Mouse (Mus musculus) spleen, adult 2 months (tissue): ENCODE data around the gene Lgmn. TPM values are rescaled to one million over a fixed set of nuclear protein-coding genes. Genes with fewer than 3 reads are reported as not detected.
A peak's percentile ranks its signal among the peaks of the same experiment; 100 is the strongest.

Experiments
- DNase-seq, 2 experiments: peaks; one replicate each; pipeline versions ENCODE4 v3.0.0 to v3.0.0-alpha.2; 2012 to 2021; ENCODE audit warnings: low spot score in 2 of 2, low read depth in 1 of 2
- H3K27ac ChIP-seq: fragments of 200-500 bp; 2 replicates; pipeline ENCODE4 v1.5.1; 2012; ENCODE audit warnings: low read length, inconsistent platforms; ENCODE audit not compliant: insufficient read depth
- H3K27me3 ChIP-seq: fragments of 200-500 bp; 2 replicates; pipeline ENCODE4 v1.6.1; 2012; ENCODE audit warnings: mild to moderate bottlenecking, moderate library complexity, low read length, inconsistent platforms; ENCODE audit not compliant: control insufficient read depth, insufficient read depth
- H3K36me3 ChIP-seq: fragments of 200-500 bp; 2 replicates; pipeline ENCODE4 v1.6.1; 2012; ENCODE audit warnings: mild to moderate bottlenecking, low read length, inconsistent platforms; ENCODE audit not compliant: control insufficient read depth, insufficient read depth
- H3K4me1 ChIP-seq: fragments of 200-500 bp; 2 replicates; pipeline ENCODE4 v1.6.1; 2011; ENCODE audit warnings: inconsistent platforms; ENCODE audit not compliant: control insufficient read depth, insufficient read depth, insufficient read length
- H3K4me3 ChIP-seq: fragments of 200-500 bp; 2 replicates; pipeline ENCODE4 v1.5.1; 2011; ENCODE audit warnings: mild to moderate bottlenecking, inconsistent platforms; ENCODE audit not compliant: insufficient read depth, insufficient read length; ENCODE audit errors: extremely low read depth
- CTCF ChIP-seq: fragments of 200-500 bp; IDR thresholded peaks from 2 replicates; pipeline ENCODE4 v1.5.1; 2011; ENCODE audit warnings: mild to moderate bottlenecking, inconsistent platforms; ENCODE audit not compliant: insufficient read depth, insufficient read length, insufficient replicate concordance; ENCODE audit errors: extremely low read depth
- POLR2A ChIP-seq: fragments of 200-500 bp; IDR thresholded peaks from 2 replicates; pipeline ENCODE4 v1.6.1; 2011; ENCODE audit warnings: low read depth, low read length, inconsistent platforms
- WGBS: fragments of 180-500 bp; shearing (Covaris S2); methylation state at CpG from one replicate; pipeline ENCODE4 v1.1.7; 2018; 5-methylcytosine and 5-hydroxymethylcytosine counted together
- polyA plus RNA-seq: library from polyadenylated mRNA; depleted of rRNA; stranded (reverse); fragments of >200 nt; gene quantifications from 2 replicates; pipeline ENCODE4 v1.2.3, GENCODE M21; 2012

Lgmn gene
- polyA plus RNA-seq, 1 experiment = 111 TPM

DNA sequence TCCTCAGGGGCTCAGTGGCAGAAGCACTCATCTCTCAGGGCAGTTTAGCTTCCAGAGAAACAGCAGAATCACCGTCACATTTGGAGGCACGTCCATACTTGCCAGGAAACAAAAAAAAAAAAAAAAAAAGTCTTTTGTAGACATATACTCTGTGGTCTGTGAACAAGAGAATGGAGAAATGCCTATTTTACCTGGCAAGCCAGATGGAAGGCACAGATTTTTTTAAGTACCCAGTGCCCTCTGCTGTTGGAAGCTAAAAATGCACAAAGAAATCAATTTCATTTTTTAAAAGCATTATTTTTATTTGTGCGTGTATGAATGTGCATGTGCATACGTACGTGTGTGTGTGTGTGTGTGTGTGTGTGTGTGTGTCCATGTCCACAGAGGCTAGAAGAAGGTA is 21.6 kb upstream of the Lgmn start:
- Histone ChIP-seq H3K4me3 (no peak overlapping the region), H3K36me3 (no peaks in the 10 kb centered on the region), H3K27me3 (no peaks in the 10 kb centered on the region), H3K4me1 (peaks cover 4% of the 10 kb centered on the region; the same call in 1 of the 2 replicates), H3K27ac (no peak overlapping the region)
- no peak for TF ChIP-seq POLR2A
- no peak for TF ChIP-seq CTCF
- 27% methylated on average over 5 of the region's 5 CpGs for WGBS
- no peak for DNase-seq

- 87% methylated on average over 5 of the region's 5 CpGs for WGBS
- no peak for DNase-seq
These were observed 20.4 kb upstream of the Lgmn start for GRCm38 (mm10) chr12:102460014-102460413.

GRCm38 (mm10) chr12:102456467-102457193 is 17.0 kb upstream of the Lgmn start:
- Histone ChIP-seq H3K36me3 (no peaks in the 10 kb centered on the region), H3K27me3 (no peaks in the 10 kb centered on the region), H3K4me3 (no peak overlapping the region), H3K4me1 (peaks cover 18% of the 10 kb centered on the region; the same call in 1 of the 2 replicates), H3K27ac (peak overlapping the region; percentile 51)
- WGBS = 42% methylated on average over 7 of the region's 7 CpGs
- TF ChIP-seq POLR2A (no peak), CTCF (no peak)
- no peak for DNase-seq

More at GRCm38 (mm10) chr12:102460014-102460413, 20.4 kb upstream of the Lgmn start:
- Histone ChIP-seq H3K27me3 (no peaks in the 10 kb centered on the region), H3K27ac (no peak overlapping the region), H3K4me3 (no peak overlapping the region), H3K4me1 (peaks cover 10% of the 10 kb centered on the region; the same call in 1 of the 2 replicates), H3K36me3 (no peaks in the 10 kb centered on the region)
- TF ChIP-seq CTCF = no peak

- DNase-seq = peak; percentile 56 to 83
- TF ChIP-seq CTCF = no peak
- no peak for TF ChIP-seq POLR2A
- Histone ChIP-seq H3K4me3 (no peak overlapping the region), H3K4me1 (peaks cover 36% of the 10 kb centered on the region), H3K27me3 (no peaks in the 10 kb centered on the region), H3K27ac (peak overlapping the region; percentile 87), H3K36me3 (no peaks in the 10 kb centered on the region)
- WGBS = 30% methylated on average over 6 of the region's 6 CpGs
These were observed 14.0 kb upstream of the Lgmn start for GRCm38 (mm10) chr12:102453581-102453980.

DNA sequence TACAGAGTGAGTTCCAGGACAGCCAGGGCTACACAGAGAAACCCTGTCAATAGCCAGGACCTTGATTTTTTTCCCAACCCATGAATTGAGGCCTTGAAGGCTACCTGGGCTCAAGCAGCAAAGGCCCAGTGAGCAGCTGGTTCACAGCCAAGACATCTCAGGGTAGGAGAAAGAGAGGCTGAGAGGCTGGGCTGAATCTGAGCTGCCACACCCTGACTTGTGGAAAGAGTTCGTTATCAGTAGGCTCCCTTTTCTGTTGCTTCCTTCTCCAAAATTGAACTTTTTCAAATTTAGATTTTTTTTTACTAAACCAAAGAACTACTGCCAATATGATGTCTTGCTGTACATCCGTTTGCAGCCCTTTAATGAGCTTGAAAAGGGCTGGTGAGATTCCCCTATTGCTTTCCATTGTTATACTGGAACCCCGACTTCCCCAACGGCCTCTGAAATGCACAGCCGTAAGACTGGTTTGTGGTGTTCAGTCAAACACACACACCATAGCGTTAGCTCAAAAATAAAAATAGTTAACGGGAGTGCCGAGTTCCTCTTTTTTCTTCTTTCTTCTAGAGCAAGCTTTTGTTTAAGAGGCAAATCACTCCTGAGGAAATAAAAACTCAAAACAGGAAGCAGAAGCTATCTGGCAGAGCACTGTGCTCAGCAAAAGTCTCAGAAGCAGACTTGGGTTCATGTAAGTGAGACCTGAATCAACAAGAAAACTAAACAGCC is 11.7 kb upstream of the Lgmn start:
- Histone ChIP-seq H3K36me3 (no peaks in the 10 kb centered on the region), H3K27ac (peak overlapping the region; percentile 88), H3K4me1 (peaks cover 36% of the 10 kb centered on the region), H3K27me3 (no peaks in the 10 kb centered on the region), H3K4me3 (no peak overlapping the region)
- peak; percentile 48 to 79 for DNase-seq
- WGBS = 1% methylated on average over 8 of the region's 8 CpGs
- TF ChIP-seq POLR2A = no peak
- TF ChIP-seq CTCF = no peak

DNA sequence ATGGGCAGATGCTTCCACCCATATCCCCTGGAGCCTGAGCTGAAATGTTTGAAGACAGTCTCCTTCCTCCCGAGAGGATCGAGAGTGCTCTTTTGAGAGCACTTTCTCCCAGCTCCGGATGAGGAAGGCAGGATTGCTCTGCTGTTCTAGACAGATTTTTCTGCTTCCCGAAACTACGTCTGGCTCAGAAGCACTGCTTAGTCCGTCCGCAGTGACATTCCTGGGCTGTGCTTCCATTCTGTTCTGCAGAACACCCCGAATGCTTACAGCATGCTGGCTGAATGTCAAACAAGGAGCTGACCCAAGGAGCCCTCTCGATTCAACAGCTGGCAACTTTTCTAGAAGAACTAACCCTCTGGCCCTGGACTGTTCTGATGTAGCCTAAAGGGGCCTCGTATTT is 10.8 kb upstream of the Lgmn start:
- Histone ChIP-seq H3K4me1 (peaks cover 30% of the 10 kb centered on the region), H3K4me3 (no peak overlapping the region), H3K27me3 (no peaks in the 10 kb centered on the region), H3K27ac (peak overlapping the region; percentile 88), H3K36me3 (no peaks in the 10 kb centered on the region)
- WGBS = 31% methylated on average over 10 of the region's 10 CpGs
- DNase-seq = no peak
- TF ChIP-seq CTCF (no peak), POLR2A (no peak)

DNA sequence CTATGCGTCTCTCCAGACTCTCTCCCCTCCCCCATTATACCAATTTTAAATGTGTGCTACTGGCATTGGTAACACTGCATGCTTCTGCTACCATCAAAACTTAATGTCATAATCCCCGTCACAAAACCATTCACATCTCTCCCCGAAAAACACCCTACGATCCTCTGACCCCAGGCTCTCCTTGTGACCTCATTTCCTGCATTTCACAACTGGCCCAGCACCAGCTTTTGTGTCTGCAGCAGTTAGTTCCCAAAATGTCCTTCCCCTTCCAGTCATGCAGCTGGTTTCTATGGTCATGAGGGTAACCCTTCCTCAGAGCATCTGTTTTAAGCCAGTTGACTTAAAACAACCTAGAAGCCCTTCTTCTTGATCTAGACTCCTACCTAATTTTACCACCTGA is 5.8 kb upstream of the Lgmn start:
- WGBS = 29% methylated on average over 4 of the region's 4 CpGs
- Histone ChIP-seq H3K27me3 (no peaks in the 10 kb centered on the region), H3K4me1 (peaks cover 17% of the 10 kb centered on the region), H3K27ac (peak overlapping the region; percentile 55; the same call in 1 of the 2 replicates), H3K36me3 (no peaks in the 10 kb centered on the region), H3K4me3 (no peak overlapping the region)
- no peak for DNase-seq
- no peak for TF ChIP-seq POLR2A
- TF ChIP-seq CTCF = no peak
